Mouse (Mus musculus) forebrain, embryonic 12.5 days (tissue): ENCODE data around the gene Cnpy1. TPM values are rescaled to one million over a fixed set of nuclear protein-coding genes. Genes with fewer than 3 reads are reported as not detected.

Experiments
- polyA plus RNA-seq: library from polyadenylated mRNA; unstranded; fragments of >200 nt; fragmentation: Nextera tagmentation; extraction: Ambion mirVana; gene quantifications from 2 replicates; pipeline ENCODE4 v1.2.1, GENCODE M21; 2016

Gene Cnpy1
- polyA plus RNA-seq, 1 experiment from 2014 or later = 3.2 TPM

Other genes starting within 250 kb of the Cnpy1 start
- 103 and 109 TPM in 2 replicates for gene Insig1, start 174.4 kb downstream of the Cnpy1 start, polyA plus RNA-seq
- gene En2, start 80.1 kb downstream of the Cnpy1 start, polyA plus RNA-seq = not detected in 2 replicates
- gene Rbm33, start 71.3 kb upstream of the Cnpy1 start, polyA plus RNA-seq = 24.3 and 26.7 TPM in 2 replicates
- 2.7 and 4.2 TPM in 2 replicates for gene Shh, start 221.4 kb upstream of the Cnpy1 start, polyA plus RNA-seq